Mouse (Mus musculus): ENCODE data around the gene Olfr1394.

DNA sequence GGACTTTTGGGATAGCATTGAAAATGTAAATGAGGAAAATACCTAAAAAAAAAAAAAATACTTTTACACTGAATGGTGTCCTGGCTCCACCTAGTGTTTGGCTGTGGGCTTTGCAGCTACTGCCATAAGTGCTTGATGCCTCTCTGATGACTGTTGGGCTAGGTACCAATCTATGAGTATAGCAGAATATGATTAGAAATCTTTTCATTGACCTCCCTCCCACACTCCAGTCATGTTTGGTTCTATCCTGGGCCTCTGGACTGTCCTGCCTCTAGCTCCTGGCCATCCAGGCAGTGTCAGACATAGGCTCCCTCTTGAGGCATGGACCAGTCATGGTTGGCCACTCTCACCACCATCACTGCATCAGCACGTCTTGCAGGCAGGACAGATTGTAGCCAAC, 45.3 kb upstream of the Olfr1394 start:
- peak; percentile 74 for TF ChIP-seq CTCF (IDR thresholded peaks at IDR 0.05; ENCODE audit: low read depth)
- no peak for TF ChIP-seq EP300 (optimal IDR thresholded peaks at IDR 0.05)

All from stomach, postnatal 0 days (tissue).